Mouse (Mus musculus): ENCODE measurements at regions not wholly inside any gene's neighbourhood (a gene's known extent, or its start where the extent isn't known, plus 50 kb on each side); places are given as distances from the start of the nearest gene placed in this dataset.

GRCm38 (mm10) chr4:124134341-124135164, 216.7 kb upstream of the 4930535I16Rik start:
- TF ChIP-seq MXI1 (IDR thresholded peaks at IDR 0.05; ENCODE audit: low read depth, low read length) (no peak), E2F4 (IDR thresholded peaks at IDR 0.05; ENCODE audit: insufficient replicate concordance, low read depth, low read length) (no peak), POLR2A (IDR thresholded peaks at IDR 0.05; ENCODE audit: low read depth, low read length) (no peak), ZKSCAN1 (IDR thresholded peaks at IDR 0.05; ENCODE audit: borderline replicate concordance, low read depth, low read length) (no peak), TBP (conservative IDR thresholded peaks at IDR 0.05; ENCODE audit: low read depth, low read length) (no peak), RCOR1 (conservative IDR thresholded peaks at IDR 0.05; ENCODE audit: low read depth, low read length) (no peak), CTCF (conservative IDR thresholded peaks at IDR 0.05 in 1 of 2, IDR thresholded peaks at IDR 0.05 in 1 of 2; ENCODE audit: low read depth in 2 of 2, low read length in 2 of 2) (no peak), NRF1 (IDR thresholded peaks at IDR 0.05; ENCODE audit: low read depth, low read length) (no peak), MAX (IDR thresholded peaks at IDR 0.05; ENCODE audit: low read length) (no peak), JUND (conservative IDR thresholded peaks at IDR 0.05; ENCODE audit: low read depth, low read length) (no peak), ZNF384 (IDR thresholded peaks at IDR 0.05; ENCODE audit: low read depth, low read length) (no peak), SIN3A (IDR thresholded peaks at IDR 0.05; ENCODE audit: low read length) (no peak)

Data from CH12.LX (cell line).